Mouse (Mus musculus): ENCODE data around the gene Cit. TPM values are rescaled to one million over a fixed set of nuclear protein-coding genes. Genes with fewer than 3 reads are reported as not detected.

The Cit gene
- total and polyA plus RNA-seq, 3 experiments: 0.73 to 0.97 (median 0.74) TPM

DNA sequence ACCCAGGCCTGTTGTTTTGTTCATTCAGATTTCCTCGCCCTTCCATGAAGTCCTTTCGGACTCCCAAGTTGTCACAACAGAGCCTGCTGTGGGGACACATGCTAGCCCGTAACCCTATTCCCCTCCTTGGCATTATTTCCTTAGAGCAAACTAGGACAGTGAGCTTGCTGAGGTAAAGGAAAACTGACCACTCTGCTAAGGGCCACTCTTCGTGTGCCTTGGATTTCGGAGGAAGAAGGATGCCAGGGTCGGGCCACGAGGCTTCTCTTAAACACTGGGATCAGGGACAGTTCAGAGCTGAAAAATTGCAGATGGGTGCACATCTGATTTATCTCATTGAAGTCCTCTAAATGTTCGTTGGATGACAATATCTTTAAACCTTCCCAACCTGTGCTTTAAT, 200.5 kb downstream of the Cit start:
- Histone ChIP-seq H3K27ac (no peak overlapping the region), H3K9ac (ENCODE audit: low read depth, low read length) (no peak overlapping the region), H3K4me3 (no peak overlapping the region), H3K4me1 (ENCODE audit: control insufficient read depth, insufficient read depth, low read length) (peaks cover 2% of the 10 kb centered on the region; the same call in 1 of the 2 replicates), H3K79me2 (replicated peaks; ENCODE audit: control insufficient read depth, insufficient read depth, low read length) (no peaks in the 10 kb centered on the region), H3K27me3 (ENCODE audit: control insufficient read depth, insufficient read depth, low read length) (no peaks in the 10 kb centered on the region; the same call in 1 of the 2 replicates), H3K36me3 (ENCODE audit: control insufficient read depth, insufficient read depth, low read length) (no peaks in the 10 kb centered on the region)
- no peak for TF ChIP-seq CTCF (IDR thresholded peaks at IDR 0.05)
- TF ChIP-seq EP300 (IDR thresholded peaks at IDR 0.05; ENCODE audit: insufficient read depth, low read depth, low read length): no peak
- TF ChIP-seq POLR2A (IDR thresholded peaks at IDR 0.05; ENCODE audit: insufficient read depth, low read depth, low read length): no peak
- WGBS: 80% methylated on average over 8 of the region's 8 CpGs
- DNase-seq: no peak
- intact Hi-C loops (cut with DNase I): no loop called here

DNA sequence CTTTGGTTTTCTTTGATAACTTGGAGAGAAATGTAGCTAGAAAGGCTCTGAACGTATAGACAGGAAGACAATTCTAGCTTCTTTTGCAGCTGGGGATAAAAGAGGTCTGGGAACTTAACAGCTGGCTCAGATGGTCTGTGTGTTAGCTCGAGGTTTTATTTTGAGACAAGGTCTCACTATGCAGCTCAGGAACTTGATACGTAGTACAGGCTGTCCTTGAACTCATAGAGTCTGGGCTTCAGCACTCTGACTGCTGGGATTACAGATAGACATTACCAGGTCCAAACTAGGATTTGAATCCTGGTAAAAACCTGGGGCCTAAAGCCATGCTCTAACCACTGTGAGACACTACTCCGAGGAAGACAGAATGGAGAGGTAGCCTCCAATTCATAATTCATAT, 201.2 kb downstream of the Cit start:
- no peak overlapping the region for H3K9ac ChIP-seq (ENCODE audit: low read depth, low read length)

GRCm38 (mm10) chr5:116048321-116048720, 203.2 kb downstream of the Cit start:
- Histone ChIP-seq H3K36me3 (ENCODE audit: control insufficient read depth, insufficient read depth, low read length) (no peaks in the 10 kb centered on the region), H3K4me3 (no peak overlapping the region), H3K27me3 (ENCODE audit: control insufficient read depth, insufficient read depth, low read length) (no peaks in the 10 kb centered on the region), H3K9ac (ENCODE audit: low read depth, low read length) (no peak overlapping the region), H3K4me1 (ENCODE audit: control insufficient read depth, insufficient read depth, low read length) (peaks cover 2% of the 10 kb centered on the region; the same call in 1 of the 2 replicates), H3K27ac (no peak overlapping the region), H3K79me2 (replicated peaks; ENCODE audit: control insufficient read depth, insufficient read depth, low read length) (no peaks in the 10 kb centered on the region)
- TF ChIP-seq EP300 (IDR thresholded peaks at IDR 0.05; ENCODE audit: insufficient read depth, low read depth, low read length): no peak
- no peak for TF ChIP-seq CTCF (IDR thresholded peaks at IDR 0.05)
- no peak for TF ChIP-seq POLR2A (IDR thresholded peaks at IDR 0.05; ENCODE audit: insufficient read depth, low read depth, low read length)
- intact Hi-C loops (cut with DNase I): no loop called here
- no peak for DNase-seq
- WGBS: 73% methylated on average over 3 of the region's 3 CpGs

More for the DNA sequence above, 201.2 kb downstream of the Cit start:
- no peak for DNase-seq
- TF ChIP-seq EP300 (IDR thresholded peaks at IDR 0.05; ENCODE audit: insufficient read depth, low read depth, low read length) (no peak), CTCF (IDR thresholded peaks at IDR 0.05) (no peak), POLR2A (IDR thresholded peaks at IDR 0.05; ENCODE audit: insufficient read depth, low read depth, low read length) (no peak)
- Histone ChIP-seq H3K4me3 (no peak overlapping the region), H3K79me2 (replicated peaks; ENCODE audit: control insufficient read depth, insufficient read depth, low read length) (no peaks in the 10 kb centered on the region), H3K4me1 (ENCODE audit: control insufficient read depth, insufficient read depth, low read length) (peaks cover 2% of the 10 kb centered on the region; the same call in 1 of the 2 replicates), H3K27ac (no peak overlapping the region), H3K36me3 (ENCODE audit: control insufficient read depth, insufficient read depth, low read length) (no peaks in the 10 kb centered on the region), H3K27me3 (ENCODE audit: control insufficient read depth, insufficient read depth, low read length) (no peaks in the 10 kb centered on the region)
- intact Hi-C loops (cut with DNase I): no loop called here
- WGBS: 68% methylated on average over 4 of the region's 4 CpGs

DNA sequence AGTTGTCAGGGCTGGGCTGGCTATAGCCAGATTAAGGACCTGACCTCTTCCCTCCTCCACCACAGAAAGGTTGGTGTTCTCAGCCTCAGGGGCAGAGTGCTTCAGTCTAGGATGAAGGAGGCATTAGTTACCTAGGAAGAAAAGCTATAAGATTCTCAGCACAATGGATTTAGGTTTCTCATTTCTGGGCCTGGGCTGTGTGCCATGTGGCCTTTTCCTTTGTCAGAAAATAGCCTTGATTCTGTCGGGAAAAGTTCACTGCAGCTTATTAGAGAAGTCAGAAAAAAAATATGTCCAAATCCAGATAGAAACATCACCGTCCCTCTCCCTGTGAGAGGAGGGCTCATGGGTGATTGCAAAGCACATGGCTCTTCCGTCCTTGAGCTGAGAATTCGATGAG, 204.7 kb downstream of the Cit start:
- no peaks in the 10 kb centered on the region; the same call in 1 of the 2 replicates for H3K27me3 ChIP-seq (ENCODE audit: control insufficient read depth, insufficient read depth, low read length)
- H3K4me1 ChIP-seq (ENCODE audit: control insufficient read depth, insufficient read depth, low read length): peaks cover 2% of the 10 kb centered on the region; the same call in 1 of the 2 replicates
- no peaks in the 10 kb centered on the region for H3K36me3 ChIP-seq (ENCODE audit: control insufficient read depth, insufficient read depth, low read length)
- 60% methylated on average over 4 of the region's 4 CpGs for WGBS
- no peak overlapping the region for H3K4me3 ChIP-seq
- no peaks in the 10 kb centered on the region for H3K79me2 ChIP-seq (replicated peaks; ENCODE audit: control insufficient read depth, insufficient read depth, low read length)
- no peak overlapping the region for H3K27ac ChIP-seq
- intact Hi-C loops (cut with DNase I): no loop called here
- H3K9ac ChIP-seq (ENCODE audit: low read depth, low read length): no peak overlapping the region
- TF ChIP-seq POLR2A (IDR thresholded peaks at IDR 0.05; ENCODE audit: insufficient read depth, low read depth, low read length) (no peak), CTCF (IDR thresholded peaks at IDR 0.05) (no peak), EP300 (IDR thresholded peaks at IDR 0.05; ENCODE audit: insufficient read depth, low read depth, low read length) (no peak)
- DNase-seq: no peak

DNA sequence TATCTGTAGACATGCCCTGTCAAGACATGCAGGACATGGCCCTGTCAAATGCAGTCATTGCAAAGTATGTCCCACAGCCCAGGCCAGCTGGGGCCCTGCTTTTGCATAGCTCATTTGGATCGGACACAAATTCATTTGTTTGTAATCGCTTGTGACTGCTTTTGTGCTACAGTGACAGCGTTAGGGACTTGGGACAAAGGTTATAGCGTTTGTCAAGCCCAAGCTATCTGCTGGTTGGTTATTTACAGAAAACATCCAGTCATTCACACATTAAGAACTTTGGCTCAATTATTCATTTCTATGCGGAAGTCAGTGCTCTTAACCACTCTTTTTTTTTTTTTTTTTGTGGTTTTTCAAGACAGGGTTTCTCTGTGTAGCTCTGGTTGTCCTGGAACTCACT, 207.1 kb downstream of the Cit start:
- TF ChIP-seq EP300 (IDR thresholded peaks at IDR 0.05; ENCODE audit: insufficient read depth, low read depth, low read length) (no peak), CTCF (IDR thresholded peaks at IDR 0.05) (no peak), POLR2A (IDR thresholded peaks at IDR 0.05; ENCODE audit: insufficient read depth, low read depth, low read length) (no peak)
- 87% methylated on average over 5 of the region's 5 CpGs for WGBS
- no peaks in the 10 kb centered on the region; the same call in 1 of the 2 replicates for H3K27me3 ChIP-seq (ENCODE audit: control insufficient read depth, insufficient read depth, low read length)
- no peak for DNase-seq
- peaks cover 2% of the 10 kb centered on the region; the same call in 1 of the 2 replicates for H3K4me1 ChIP-seq (ENCODE audit: control insufficient read depth, insufficient read depth, low read length)
- no peaks in the 10 kb centered on the region for H3K79me2 ChIP-seq (replicated peaks; ENCODE audit: control insufficient read depth, insufficient read depth, low read length)
- H3K4me3 ChIP-seq: no peak overlapping the region
- H3K36me3 ChIP-seq (ENCODE audit: control insufficient read depth, insufficient read depth, low read length): no peaks in the 10 kb centered on the region
- H3K9ac ChIP-seq (ENCODE audit: low read depth, low read length): no peak overlapping the region
- H3K27ac ChIP-seq: no peak overlapping the region
- intact Hi-C loops (cut with DNase I): no loop called here

GRCm38 (mm10) chr5:116052826-116053225, 207.7 kb downstream of the Cit start:
- no peak overlapping the region for H3K27ac ChIP-seq
- no peak for DNase-seq
- 63% methylated on average over 6 of the region's 6 CpGs for WGBS

More at GRCm38 (mm10) chr5:116052826-116053225, 207.7 kb downstream of the Cit start:
- Histone ChIP-seq H3K27me3 (ENCODE audit: control insufficient read depth, insufficient read depth, low read length) (no peaks in the 10 kb centered on the region; the same call in 1 of the 2 replicates), H3K4me1 (ENCODE audit: control insufficient read depth, insufficient read depth, low read length) (peaks cover 2% of the 10 kb centered on the region; the same call in 1 of the 2 replicates), H3K36me3 (ENCODE audit: control insufficient read depth, insufficient read depth, low read length) (no peaks in the 10 kb centered on the region), H3K79me2 (replicated peaks; ENCODE audit: control insufficient read depth, insufficient read depth, low read length) (no peaks in the 10 kb centered on the region), H3K4me3 (no peak overlapping the region), H3K9ac (ENCODE audit: low read depth, low read length) (no peak overlapping the region)
- intact Hi-C loops (cut with DNase I): no loop called here
- TF ChIP-seq POLR2A (IDR thresholded peaks at IDR 0.05; ENCODE audit: insufficient read depth, low read depth, low read length) (no peak), EP300 (IDR thresholded peaks at IDR 0.05; ENCODE audit: insufficient read depth, low read depth, low read length) (no peak), CTCF (IDR thresholded peaks at IDR 0.05) (no peak)

Other genes with a start within 250 kb of the Cit start
- 10 to 100 TPM; 41.2 to 48.6 TPM for gene Rab35, start 213.4 kb upstream of the Cit start, total RNA-seq (2021)
- gene Rab35, start 213.4 kb upstream of the Cit start, polyA plus RNA-seq (2012; rRNA removed): 40.1 and 44.9 TPM in 2 replicates
- 1 to 10 TPM; 4.6 to 6.1 TPM for gene Bicdl1, start 113.7 kb upstream of the Cit start, total RNA-seq (2021)
- gene Bicdl1, start 113.7 kb upstream of the Cit start, polyA plus RNA-seq (2012; rRNA removed): 10.1 and 10.4 TPM in 2 replicates
- gene Prkab1, start 179.2 kb downstream of the Cit start, total RNA-seq (2021): 10 to 100 TPM; 50.6 to 55.5 TPM
- 64.8 and 69.7 TPM in 2 replicates for gene Prkab1, start 179.2 kb downstream of the Cit start, polyA plus RNA-seq (2012; rRNA removed)
- not detected for gene Tmem233, start 238.0 kb downstream of the Cit start, total RNA-seq (2021)
- not detected in 2 replicates for gene Tmem233, start 238.0 kb downstream of the Cit start, polyA plus RNA-seq (2012; rRNA removed)

Measured in heart, adult 2 months (tissue).